Mouse (Mus musculus) lung, postnatal 4 days (tissue): ENCODE results near the gene Tdrd12.
A peak's percentile ranks its signal among the peaks of the same experiment; 100 is the strongest.
"Not testable (repeated sequence)": the region's sequence is repeated elsewhere in the genome, so short reads cannot be mapped to it uniquely, and the experiment has no call there.

Experiments
- DNase-seq, 2 experiments: peaks; one replicate each; pipeline ENCODE4 v3.0.0; 2021

Gene Tdrd12

DNA sequence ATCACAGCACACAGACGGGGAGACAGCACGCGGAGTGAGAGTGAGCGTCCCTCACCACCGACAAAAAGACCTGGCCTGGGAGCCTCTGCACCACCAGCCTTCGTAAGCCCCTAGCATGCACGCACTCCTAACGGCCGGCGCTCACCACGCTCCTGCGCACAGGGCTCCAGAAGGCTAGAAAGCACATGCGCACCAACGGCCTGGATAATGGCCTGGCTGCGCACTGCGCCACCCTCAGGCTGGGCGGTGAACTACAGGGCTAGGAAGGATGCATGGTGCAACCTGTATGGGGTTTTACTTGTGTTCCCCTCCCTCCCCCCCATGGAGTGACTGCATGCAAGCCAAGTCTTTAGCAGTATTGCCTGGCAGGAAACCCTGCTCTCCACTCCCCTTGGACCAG is at the start of gene Tdrd12:
Gene Tdrd12 (minus strand): TSS at position 184 of the 400 bp plus-strand sequence.
- no peak for DNase-seq

GRCm38 (mm10) chr7:35586906-35587445 is 49.4 kb upstream of the Tdrd12 start:
- DNase-seq, result peak in 1 of 2 experiments; percentile 11

DNA sequence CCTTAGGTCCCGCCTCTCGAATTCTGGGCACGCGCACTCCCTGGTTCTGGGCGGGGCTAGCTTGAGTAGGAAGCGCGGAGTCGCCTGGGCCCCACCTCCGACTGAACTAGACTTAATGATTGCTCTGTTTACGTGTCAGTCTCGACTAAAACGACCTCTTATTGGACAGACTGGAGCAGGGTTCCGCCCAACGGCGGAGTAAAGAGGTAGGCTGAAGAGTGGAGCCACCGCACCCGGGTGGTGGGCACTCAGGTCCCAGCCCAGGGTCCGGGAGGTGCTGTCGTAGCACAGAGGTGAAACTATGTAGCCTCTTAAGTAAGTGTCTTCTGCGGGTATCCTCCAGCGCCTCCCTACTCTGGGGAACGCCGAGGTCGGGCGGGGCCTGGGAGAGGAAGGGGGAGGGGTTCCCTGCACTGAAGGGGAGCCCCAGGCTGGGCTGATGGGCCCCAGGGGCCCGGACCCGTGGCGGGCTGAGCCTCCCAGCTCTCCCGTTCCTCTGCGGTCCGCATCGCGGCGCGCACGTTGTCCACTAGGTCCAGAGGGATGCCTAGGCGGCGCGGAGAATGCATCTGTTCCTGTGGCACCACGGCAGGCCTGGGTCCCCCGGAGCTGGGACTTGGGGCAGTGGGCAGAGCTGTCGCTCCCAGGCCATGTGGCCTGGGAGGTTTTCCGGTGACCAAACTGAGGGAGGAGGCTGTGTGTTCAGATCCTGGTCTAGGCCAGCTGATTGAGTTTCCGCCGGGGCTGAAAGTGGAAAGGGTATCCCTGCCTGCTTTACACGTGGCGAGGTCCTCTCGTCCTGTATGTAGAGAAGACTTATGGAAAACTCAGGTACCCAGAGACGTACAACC is 48.7 kb upstream of the Tdrd12 start, which contains the start of gene Ankrd27:
Gene Ankrd27 (plus strand): TSS at position 190 of the 851 bp plus-strand sequence.
- DNase-seq, result peak; percentile 95 to 96

DNA sequence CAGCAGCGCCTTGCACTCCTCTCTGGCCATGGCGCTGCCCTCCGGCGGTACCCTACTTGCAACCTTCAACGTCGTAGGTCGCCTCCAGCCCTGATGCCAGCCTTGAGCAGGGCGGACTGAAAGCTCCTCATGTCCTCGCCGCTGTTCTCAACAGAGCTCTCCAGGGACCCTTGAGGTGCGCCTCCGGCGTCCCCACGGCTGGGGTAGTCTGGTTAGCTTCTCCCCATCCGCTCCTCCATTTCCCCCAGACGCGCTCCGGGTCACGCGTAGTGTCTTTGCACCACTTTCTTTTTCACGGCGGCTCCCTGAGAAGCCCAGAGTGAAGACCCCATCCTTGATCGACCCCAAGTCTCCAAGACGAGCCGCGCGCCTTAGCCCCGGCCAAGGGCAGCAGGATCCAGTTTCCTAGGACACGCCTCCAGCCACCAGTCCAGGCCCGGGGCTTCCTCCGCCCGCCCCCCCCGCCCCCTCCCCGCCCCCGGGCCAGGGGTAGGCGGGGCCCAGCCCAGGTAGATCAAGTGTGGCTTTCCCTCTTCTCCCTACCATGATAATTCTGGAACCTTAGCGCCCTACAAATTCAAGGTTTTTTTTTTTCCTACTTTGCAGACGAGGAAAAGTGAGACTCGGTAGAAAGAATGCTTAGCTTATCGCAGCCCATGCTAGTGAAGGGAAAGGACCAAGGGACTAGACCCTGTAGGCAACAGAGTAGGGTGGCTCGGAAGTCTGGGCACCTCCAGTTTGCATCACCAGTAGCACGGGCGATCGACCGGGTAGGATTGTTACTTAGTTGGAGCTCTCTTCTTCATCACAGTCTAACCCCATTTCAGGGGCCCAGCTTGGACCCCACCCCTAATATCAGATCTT is 47.9 kb upstream of the Tdrd12 start, which contains the start of gene Rgs9bp:
Gene Rgs9bp (minus strand): TSS at position 392 of the 864 bp plus-strand sequence.
- peak; percentile 45 to 67 for DNase-seq

GRCm38 (mm10) chr7:35584786-35585190 is 47.2 kb upstream of the Tdrd12 start:
- DNase-seq, result peak; percentile 39 to 50

DNA sequence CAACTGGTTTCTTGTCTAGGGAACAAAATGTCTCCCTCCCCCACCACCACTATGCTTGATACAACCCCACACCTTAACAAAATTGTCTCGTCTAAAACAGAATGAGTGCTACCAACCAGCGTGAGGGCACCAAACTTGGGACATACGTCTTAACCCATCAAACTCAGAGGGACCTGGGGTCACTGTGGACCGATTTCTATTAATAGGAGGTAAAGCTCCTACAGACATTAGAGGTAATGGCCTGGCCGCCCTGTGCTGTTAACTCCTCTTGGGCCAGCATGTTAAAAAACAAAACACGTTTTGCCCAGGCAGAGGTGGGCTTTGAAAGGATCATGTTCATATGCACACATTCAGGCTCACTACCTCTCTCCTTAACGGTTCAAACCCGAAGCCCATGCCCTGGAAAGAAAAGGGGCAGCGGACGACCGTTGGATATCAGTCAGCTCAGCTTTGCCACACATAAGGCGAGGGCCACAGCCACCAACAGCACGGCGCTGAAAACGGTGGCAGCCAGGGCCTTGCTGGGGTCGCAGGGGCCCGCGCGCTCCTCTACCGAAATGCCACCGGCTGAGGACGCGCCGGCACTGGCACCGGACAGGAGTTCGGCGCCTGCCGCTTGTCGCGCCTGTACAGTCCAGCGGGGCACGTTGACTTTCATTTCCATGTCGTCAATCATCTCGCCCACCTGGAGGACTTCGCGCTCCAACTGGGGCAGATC is 46.7 kb upstream of the Tdrd12 start:
- DNase-seq, result no peak

- no peak for DNase-seq
Observed at GRCm38 (mm10) chr7:35583476-35584025, 46.0 kb upstream of the Tdrd12 start.

- DNase-seq, result no peak
Observed at GRCm38 (mm10) chr7:35582719-35583118, 45.2 kb upstream of the Tdrd12 start.

- DNase-seq, result peak in 1 of 2 experiments; percentile 63
Observed at GRCm38 (mm10) chr7:35579849-35580248, 42.3 kb upstream of the Tdrd12 start.

DNA sequence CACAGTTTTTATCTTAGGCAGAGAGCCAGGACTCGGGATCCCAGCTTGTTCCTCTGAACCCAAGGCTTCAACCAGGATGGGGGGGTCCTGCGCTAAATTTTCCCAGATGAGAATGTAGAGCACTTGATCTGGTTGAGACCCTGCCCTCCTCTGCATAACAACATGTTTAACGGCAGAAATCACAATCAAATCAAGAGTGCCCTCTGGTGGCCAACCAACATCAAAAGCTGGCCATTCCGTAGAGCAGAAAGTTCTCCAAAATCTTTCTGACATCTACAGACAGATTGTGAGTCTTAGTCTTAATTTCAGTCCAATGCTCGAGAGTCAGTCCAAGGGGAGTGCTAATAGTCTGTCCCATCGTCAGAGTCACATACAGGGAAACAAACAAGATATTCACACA is 33.3 kb upstream of the Tdrd12 start:
- not testable (repeated sequence) for DNase-seq

GRCm38 (mm10) chr7:35569724-35570123 is 32.2 kb upstream of the Tdrd12 start:
- DNase-seq, result not testable (repeated sequence)

DNA sequence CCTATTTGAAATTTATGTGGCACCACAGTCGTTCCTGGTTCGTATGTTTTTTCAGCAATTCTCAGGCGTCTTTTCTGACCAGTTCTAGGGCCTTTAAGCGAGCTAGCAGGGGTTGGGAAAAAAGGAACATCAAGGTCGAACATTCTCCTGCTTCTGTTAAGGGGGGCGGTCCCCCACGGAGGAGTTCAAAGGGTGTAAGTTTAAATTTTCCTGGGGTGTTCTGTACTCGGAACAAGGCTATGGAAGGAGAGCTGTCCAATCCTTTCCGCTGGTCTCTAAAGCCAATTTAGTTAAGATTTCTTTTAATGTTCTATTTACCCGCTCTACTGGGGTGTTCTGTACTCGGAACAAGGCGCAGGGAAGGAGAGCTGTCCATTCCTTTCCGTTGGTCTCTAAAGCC is 28.4 kb upstream of the Tdrd12 start:
- not testable (repeated sequence) for DNase-seq

- DNase-seq, result not testable (repeated sequence)
Observed at GRCm38 (mm10) chr7:35564872-35565271, 27.3 kb upstream of the Tdrd12 start.

GRCm38 (mm10) chr7:35564067-35564865 is 26.7 kb upstream of the Tdrd12 start:
- no peak for DNase-seq

DNA sequence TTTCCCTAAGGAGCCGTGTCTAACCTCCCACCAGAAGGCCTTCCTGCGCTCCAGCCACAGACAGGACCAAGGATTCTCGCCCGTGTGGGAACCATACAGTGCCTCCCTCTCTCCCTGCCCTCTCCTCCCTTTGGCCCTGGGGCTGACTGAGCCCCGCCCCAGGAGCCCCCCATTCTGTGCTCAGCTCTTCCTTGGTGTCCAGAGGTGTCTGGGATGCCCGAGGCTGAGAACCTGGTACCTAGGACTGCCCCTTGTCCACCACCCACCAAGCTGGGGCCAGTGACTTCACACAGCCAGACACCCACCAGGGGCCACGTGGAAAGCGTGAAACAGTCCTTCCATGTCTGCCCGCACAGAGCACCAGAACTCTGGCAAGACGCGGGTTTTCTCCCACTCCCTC is 25.5 kb upstream of the Tdrd12 start:
- DNase-seq, result no peak

GRCm38 (mm10) chr7:35559838-35560237 is 22.3 kb upstream of the Tdrd12 start:
- DNase-seq, result no peak

DNA sequence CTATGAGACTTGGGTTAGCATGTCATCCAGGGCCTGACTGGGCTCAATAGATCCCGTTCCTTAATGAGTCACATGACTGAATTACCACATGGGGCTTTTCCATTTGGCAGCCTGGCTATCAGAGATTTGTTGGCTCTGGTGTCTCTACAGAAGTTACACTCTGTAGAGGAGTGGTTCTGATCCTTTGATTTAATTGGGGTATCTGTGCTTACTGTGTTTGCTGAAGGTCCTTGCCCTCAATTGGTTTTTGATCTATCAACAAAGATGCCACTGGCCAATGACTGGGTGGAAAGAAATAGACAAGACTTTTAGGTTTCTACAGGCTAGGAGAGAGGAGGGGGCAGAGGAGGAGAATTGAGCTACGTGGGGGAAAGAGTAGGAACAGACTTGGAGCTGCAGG is 21.1 kb upstream of the Tdrd12 start:
- no peak for DNase-seq

DNA sequence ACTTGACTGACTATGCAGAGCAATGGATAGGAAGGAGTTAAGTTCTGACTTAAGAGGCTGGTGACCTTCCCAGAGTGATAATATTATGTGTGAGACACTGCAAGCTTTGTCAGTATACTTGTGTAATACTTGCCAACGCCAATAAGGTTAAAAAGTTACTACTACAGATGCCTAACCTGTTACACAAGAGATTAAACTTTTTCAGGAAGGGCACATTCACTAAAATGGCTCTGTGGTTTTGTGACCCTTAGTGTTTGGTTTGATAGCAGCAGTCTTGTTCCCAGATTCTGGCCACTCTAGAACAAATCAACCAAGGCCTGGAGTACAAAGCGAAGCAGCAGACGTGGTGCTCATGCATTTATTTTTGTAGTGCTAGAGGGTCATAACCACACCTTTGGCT is 20.0 kb upstream of the Tdrd12 start:
- no peak for DNase-seq

- DNase-seq, result no peak
Observed at GRCm38 (mm10) chr7:35556905-35557304, 19.4 kb upstream of the Tdrd12 start.

DNA sequence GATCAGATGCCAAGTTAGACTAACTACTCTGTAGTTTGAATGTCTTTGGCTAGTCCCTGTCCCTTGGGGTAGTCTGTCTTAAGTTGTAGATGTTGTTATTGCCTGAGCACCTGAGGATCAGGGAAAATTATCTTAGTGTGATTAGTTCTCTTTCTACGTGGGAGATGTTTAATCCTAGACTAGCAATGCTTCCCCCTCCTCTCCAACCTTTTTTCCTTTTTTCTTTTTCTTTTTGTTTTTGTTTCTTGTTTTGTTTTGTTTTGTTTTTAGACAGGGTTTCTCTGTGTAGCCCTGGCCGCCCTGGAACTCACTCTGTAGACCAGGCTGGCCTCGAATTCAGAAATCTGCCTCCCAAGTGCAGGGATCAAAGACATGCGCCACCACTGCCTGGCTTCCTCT is 18.7 kb upstream of the Tdrd12 start, which contains the start of gene Nudt19:
Gene Nudt19 (minus strand): TSS at position 100 of the 399 bp plus-strand sequence.
- DNase-seq, result no peak
